Mouse (Mus musculus) urinary bladder, adult 18-20 months (tissue): ENCODE measurements around the gene Gm45711.
"Not testable (repeated sequence)": the region's sequence is repeated elsewhere in the genome, so short reads cannot be mapped to it uniquely, and the experiment has no call there.

Source experiments
- DNase-seq, 2 experiments: peaks; one replicate each; pipeline ENCODE4 v3.0.0; 2022; ENCODE audit warnings: low spot score in 2 of 2, mixed read lengths in 2 of 2

Gm45711 gene

DNA sequence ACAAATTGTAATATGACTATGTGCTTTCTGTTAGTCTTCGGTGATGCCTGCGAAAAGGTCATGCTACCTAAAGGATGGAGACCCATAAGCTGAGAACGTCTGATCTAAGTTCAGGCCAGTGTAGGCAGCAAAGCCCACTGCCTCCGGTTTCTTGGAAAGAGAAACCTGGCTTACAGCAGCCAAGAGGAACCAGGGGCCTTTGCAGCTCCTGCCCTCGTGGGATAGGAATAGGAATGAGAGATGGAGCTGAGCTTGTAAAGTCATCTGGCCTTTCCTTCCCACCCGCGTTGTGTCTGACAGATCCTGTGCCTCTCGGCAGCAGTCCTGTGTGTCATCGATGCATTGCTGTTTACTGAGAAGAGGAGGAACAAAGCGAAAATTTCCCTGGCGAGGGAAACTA, 11.4 kb upstream of the Gm45711 start, which contains the start of gene Gm11020:
Gene Gm11020, plus strand, starts transcription at position 301 of the 400 bp plus-strand sequence.
- DNase-seq: not testable (repeated sequence)

GRCm38 (mm10) chr8:104313311-104313710, 3.4 kb upstream of the Gm45711 start:
- no peak for DNase-seq

- DNase-seq: not testable (repeated sequence)
These were observed 2.1 kb upstream of the Gm45711 start for GRCm38 (mm10) chr8:104312023-104312422.

GRCm38 (mm10) chr8:104308341-104308740, 1.5 kb downstream of the Gm45711 start:
- DNase-seq: not testable (repeated sequence)

DNA sequence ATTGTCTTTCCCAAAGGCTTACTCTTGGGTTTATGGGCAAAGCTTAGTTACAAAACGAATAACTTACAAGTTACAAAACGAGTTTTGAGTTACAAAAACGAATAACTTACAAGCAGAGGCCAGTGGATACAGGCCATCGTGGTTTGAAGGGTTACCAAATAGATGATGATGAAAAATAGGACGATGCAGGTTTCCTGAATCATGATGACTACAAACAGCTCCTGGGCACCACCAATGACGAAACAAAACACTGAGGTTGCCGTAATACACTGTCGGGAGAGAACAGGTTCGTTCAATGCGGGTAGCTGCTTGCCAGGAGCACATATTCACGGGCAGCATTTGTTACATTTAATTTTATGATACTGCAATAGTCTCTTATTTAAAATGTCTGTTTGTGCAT, 4.9 kb downstream of the Gm45711 start:
- no peak for DNase-seq

DNA sequence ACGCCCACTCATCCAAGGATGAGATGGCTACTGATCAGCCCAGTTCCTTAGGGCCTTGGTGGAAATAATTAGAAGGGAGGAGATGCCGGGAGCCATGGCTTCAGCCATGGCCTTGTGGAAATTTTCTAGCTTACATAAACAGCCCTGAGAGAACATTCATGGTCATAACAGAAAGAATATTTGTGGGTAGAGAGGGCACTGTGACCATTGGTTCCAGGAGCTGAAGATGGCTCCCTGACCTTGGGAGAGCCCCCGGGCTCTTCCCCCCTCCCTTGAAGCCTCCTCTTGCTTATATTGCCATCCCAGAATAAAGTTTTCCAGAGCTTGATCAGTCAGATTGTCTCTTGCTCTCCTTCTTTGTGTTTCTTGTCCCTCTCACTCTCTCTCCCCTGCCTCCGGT, 7.3 kb downstream of the Gm45711 start:
- DNase-seq: not testable (repeated sequence)

DNA sequence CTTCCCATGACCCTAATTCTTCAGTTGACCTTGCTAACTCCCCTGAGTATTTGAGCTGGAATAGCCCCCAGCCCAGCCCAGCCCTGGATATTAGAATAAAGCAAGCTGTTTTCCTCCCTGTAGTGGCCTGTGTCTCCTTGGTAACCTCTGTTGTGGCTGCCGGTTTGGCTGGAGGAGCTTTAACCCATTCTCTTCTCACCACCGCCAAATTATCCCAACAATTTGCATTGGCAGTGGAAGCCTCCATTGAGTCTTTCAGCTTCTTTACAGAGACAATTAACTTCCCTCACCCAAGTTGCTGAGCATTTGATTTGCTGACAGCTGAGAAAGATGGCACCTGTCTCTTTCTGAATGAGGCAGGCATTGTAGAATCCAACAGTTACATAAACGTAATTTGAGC, 8.3 kb downstream of the Gm45711 start:
- not testable (repeated sequence) for DNase-seq

- no peak for DNase-seq
These were observed 15.5 kb downstream of the Gm45711 start for GRCm38 (mm10) chr8:104294396-104294795.

DNA sequence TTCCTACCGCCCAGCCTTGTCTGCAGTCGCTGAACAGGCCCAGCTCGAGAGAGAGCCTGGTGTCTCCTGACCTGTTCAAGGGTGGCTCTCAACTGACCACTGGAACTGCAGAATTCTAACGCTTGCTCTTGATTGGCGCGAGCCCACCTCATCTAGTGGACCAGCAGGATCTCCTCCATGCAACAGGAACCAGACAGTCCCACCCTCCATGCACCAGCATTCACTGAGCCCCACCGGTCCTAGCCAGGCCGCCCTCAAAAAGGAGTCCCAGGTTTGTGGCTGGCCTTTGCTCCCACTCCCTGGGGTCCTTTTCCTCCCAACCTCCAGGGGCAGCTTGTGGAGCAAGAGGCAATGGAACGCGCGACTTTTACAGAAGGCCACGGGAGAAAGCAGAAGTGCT, 16.8 kb downstream of the Gm45711 start, which contains the start of gene Cmtm2a:
Gene Cmtm2a, minus strand, starts transcription at position 101 of the 400 bp plus-strand sequence.
- not testable (repeated sequence) for DNase-seq

- no peak for DNase-seq
These were observed 40.9 kb downstream of the Gm45711 start for GRCm38 (mm10) chr8:104268937-104269440.

GRCm38 (mm10) chr8:104268368-104268767, 41.5 kb downstream of the Gm45711 start:
- DNase-seq: no peak

- not testable (repeated sequence) for DNase-seq
These were observed 45.5 kb downstream of the Gm45711 start for GRCm38 (mm10) chr8:104264271-104264935.

- not testable (repeated sequence) for DNase-seq
These were observed 48.1 kb downstream of the Gm45711 start for GRCm38 (mm10) chr8:104261802-104262201.

- DNase-seq: no peak
These were observed 56.9 kb downstream of the Gm45711 start for GRCm38 (mm10) chr8:104253016-104253415.

DNA sequence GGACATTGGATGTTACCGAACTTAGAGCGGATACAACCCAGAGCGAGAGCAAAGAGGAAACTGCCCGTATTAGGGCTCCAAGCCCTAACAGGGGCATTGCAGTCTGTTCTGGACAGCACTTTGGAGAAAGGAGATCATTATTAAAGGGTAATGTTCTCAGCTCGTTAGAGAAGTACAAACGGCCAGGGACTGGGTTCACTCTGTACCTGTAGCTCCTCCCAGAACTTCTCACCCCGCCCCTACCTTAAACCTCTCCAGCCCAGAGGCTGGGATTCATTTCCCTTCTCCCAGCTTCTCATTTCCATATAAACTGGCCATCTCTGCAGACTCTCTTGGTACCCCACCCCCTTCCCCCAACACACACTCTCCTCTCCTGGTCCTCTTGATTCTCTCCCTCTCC, 58.4 kb downstream of the Gm45711 start:
- DNase-seq: no peak

DNA sequence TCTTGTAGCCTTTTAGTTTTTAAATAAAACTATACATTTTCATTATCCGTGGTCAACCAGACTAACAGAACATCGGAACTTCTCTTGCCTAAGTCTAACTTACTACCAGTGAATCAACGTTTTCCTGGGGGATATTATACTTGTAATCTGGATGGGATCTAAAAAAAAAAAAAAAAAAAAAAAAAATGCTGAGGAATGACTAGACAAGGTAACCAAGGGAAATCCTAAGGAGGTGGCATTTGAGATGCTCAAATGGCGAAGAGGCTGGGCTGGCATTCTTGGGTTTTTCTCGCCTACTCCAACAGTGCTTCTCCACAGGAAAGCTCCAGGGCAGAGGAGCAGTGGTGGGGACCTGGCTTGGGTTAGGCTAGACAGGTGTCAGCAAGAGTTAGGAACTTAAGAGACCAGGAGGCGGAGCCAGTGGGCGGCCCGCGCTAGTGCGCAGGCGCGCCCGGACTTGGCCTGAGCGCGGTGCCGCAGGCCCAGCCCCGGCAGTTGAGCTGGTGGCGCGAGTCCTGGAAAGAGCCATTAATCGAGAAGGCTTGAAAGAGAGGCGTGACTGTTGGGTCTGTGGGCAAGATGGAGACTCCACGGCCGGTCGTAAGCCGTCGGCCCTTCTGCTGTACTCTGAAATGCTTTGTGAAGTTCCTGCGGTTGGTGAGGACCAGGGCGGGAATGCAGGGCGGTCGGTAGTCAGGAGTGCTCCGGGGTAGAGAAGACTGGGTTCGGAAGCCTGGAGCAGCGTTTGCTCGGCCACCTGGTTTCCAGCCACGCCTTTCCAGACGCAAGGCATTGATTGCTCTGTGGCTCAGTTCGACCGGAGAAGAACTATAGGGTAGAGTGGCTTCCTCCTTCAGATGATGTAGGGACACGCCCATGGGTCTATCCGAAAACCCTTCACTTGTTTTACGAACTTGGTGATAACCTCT, 59.2 kb downstream of the Gm45711 start, which contains the start of gene Cklf:
Gene Cklf, plus strand, starts transcription at position 423 of the 929 bp plus-strand sequence.
- DNase-seq: peak; percentile 76 to 80

- DNase-seq: no peak
These were observed 60.4 kb downstream of the Gm45711 start for GRCm38 (mm10) chr8:104249442-104249996.

- DNase-seq: peak; percentile 56 to 60
These were observed 61.6 kb downstream of the Gm45711 start, which contains the start of gene Tk2 for GRCm38 (mm10) chr8:104248276-104248675. Tk2 (minus strand) TSS chr8:104248558.

DNA sequence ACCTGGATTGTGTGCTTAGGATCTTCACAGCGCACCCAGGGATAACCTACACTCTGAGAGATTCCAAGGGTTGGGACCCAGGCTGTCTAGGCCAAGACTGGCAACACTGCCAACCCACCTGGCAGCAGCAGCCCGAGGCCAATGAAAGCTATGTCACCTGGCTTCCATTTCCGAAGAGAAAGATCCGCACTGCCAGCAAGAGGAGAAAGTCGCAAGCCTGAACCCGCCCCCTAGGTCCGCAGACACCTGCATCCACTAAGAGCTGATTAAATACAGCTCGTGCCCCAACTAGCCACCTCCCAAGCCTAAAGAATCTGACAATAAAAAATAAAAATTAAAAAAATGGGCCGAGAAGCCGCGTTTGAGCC, 62.0 kb downstream of the Gm45711 start:
- peak in 1 of 2 experiments; percentile 32 for DNase-seq

GRCm38 (mm10) chr8:104247054-104247907, 62.6 kb downstream of the Gm45711 start:
- DNase-seq: peak in 1 of 2 experiments; percentile 18

GRCm38 (mm10) chr8:104246621-104247020, 63.3 kb downstream of the Gm45711 start:
- no peak for DNase-seq
